Mouse (Mus musculus): Measurements from ENCODE around the gene Mlph.

The Mlph gene

DNA sequence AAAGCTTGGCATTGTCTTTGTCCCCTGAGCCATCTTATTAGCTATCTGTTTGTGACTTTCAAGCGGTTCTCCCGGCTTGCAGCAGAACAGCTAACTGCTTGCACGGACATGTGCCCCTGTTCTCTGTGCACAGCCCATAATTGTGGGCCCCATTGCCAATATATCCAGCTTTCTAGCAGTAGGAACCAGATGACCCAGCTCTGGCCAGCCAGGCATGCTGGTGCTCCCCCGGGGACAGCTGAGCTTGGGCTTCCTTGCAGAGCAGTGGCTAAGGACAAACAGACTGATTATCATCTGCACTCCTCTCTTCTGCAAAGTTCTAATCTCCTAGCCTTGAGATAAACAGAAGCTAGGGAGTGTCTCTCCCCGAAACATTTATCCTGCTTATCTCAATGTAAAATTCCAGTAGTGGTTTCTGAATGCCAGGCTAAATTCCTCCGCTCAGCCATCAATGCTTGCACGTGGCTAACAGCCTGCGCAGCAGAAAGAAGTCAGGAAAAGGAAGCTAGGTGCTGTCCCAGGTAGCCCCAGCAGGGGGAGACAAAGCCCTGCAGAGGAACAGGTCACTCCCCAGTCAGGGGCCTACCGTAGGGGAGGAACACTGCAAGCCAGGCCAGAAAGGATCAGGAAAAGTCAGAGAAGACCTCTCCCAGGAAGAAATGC is 58.2 kb downstream of the Mlph start:
- peak; percentile 91 for DNase-seq

DNA sequence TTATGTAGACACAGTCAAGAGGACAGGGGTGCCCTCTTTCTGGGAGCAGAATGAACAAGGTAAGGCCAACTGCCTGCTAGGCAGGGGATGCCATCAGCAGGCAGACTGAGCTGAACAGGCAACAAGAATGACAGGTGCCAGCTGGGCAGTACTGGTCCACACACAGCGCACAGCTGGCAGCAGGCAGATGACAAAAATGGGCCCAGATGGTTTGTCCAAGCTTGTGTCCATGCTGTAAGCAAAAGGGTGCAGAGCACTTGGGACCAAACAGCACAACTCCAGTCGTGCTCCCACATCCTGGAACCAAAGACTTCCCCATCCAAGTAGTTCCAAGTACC is 58.7 kb downstream of the Mlph start:
- no peak for DNase-seq

DNA sequence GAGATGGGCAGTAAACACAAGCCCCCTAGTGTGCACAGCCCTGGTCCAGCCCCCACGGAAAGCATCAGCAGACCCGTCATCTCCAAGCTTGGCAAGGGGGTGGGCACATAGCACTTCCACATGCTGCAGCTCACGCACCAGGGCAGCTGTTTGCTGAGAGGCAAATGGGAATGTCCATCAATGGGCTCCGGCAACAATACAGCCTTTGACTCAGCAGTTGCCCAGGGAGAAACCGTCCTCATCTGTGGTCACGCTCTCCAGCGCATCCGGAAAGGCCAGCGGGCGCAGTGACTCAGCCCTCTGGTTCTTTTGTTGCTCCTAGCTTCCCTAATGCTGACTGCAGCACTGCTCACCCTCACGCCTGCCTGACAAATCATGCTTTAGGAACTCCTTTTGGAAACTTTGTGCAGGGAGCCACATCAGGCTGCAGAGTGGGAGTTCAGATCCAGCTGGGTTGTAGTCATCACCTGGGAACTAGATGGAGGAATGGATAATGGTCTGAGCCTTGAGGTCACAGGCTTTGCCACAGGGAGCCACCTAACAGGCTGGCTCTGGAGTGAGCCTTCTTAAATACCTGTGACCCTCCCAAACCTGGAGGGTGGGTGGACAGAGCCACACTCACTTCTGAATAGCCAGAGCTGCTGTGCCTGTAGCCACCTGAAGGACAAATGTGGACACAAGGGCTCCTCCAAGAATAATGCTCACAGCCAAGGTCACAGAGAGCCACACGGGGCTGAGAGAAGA is 60.2 kb downstream of the Mlph start:
- DNase-seq: peak; percentile 78

DNA sequence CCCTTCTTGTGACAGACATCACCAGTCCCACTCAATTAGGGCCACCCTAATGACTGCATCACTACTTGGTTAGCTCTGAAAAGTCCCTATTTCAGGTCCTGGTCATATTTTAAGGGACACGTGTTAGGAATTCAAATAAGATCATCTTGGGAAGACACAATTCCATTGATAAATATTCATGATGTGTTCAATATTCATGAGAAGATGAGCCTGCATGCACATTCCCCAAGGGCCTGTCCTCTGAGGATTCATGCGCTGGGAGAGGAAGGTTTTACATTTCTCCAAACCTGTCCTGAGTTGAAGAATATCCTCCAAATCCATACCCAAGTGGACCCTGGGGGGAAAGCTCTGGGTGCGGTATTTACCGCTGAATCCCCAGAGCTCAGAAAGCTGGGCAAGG is 61.1 kb downstream of the Mlph start:
- DNase-seq: no peak

DNA sequence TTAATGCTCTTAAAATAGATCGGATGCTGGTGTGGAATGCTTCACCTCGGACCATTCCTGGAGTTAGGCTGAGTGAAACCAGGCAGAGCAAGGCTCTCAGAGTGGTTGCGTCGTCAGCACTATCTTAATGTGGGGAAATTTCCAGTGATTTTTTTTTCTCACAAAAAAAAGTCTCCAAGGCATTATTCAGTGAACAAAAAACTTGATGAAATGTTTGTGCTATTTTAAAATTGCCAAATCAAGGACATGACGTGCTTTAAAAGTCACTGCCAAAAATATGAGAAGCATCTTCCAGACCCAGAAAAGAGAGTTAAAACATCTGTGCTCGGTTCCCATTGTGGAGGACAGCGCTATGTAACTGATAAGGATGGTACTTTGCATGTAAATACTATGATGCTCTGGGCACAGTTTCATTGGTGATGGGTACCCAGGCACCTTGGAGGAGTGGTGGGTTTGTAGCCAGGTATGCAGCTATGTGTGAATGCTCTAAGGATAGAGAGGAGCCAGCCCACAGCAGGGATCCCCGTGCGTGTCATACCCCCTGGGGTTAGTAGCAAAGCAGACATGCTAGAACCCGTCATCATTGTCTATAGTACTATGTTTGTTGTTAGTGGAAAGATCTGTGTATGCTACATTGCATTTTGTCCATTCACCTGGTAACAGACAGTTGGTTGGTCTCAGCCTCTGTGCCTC is 65.9 kb downstream of the Mlph start:
- DNase-seq: peak; percentile 39

DNA sequence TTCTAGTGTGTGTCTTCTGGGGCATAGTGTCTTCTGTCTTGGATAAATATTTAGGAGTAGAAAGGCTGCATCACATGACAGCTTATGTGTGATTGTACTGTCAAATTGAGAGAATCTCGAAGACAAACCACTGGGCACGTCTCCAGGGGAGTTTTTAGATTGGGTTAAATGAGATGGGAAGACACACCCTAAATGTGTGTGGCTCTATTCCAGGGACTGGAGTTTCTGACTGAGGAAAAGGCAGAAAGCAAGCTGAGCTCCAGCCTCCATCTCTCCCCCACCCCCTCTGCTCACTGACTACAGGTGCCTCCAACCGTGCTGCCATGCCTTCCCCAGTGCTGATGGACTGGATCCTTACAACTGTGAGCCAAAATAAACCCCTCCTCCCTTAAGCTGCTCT is 66.5 kb downstream of the Mlph start:
- no peak for DNase-seq

DNA sequence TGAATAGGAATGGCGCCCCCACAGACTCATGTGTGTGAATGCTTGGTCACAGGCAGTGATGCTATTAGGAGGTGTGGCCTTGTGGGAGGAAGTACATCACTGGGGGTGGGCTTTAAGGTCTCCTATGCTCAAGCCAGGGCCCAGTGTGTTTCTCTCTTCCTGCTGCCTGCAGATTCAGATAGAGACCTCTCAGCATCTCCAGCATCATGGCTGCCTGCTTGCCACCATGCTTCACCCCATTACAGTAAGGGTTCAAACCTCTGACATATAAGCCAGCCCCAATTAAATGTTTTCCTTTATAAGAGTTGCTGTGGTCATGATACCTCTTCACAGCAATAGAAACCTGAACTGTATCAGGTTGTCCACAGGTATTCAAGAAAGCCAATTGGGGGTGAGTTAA is 81.0 kb downstream of the Mlph start:
- DNase-seq: no peak

DNA sequence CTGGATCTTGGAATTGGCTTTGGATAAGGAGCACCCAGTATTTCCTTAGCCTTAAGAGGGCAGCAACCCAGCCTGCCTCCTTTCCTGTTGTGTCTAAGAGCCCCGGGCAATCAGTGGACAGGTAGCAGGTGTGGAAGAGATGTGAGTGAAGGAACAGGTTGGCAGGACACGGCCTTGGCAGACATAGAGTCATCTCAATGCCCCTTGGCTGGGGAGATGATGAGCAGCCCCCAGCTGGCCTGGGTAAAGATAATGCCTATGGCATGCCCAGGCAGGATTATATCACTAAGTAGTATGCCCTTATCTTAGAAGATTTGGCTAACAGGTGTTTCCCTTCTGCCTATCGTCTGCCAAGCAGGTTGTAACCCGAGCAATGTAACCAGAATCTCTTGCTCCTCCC is 82.3 kb downstream of the Mlph start:
- no peak for DNase-seq

DNA sequence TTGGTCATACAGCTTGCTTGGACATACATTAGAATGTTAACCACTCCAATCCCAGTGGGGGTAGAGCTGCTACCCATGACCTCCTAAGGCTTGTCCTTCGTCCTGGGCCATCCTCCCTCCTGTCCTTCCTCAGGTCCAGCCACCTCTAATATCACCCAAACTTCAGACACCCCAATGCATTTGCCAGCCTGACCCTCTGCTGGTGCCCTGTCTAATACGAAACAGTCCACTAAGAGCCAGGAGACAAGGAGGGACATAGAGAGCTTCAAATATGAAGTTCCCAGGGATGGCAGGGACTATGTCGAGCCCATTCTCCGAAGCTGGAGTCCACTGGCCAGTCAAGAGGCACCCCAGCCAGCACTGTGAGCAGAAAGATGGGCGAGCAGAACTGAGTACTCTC is 82.8 kb downstream of the Mlph start:
- DNase-seq: no peak

DNA sequence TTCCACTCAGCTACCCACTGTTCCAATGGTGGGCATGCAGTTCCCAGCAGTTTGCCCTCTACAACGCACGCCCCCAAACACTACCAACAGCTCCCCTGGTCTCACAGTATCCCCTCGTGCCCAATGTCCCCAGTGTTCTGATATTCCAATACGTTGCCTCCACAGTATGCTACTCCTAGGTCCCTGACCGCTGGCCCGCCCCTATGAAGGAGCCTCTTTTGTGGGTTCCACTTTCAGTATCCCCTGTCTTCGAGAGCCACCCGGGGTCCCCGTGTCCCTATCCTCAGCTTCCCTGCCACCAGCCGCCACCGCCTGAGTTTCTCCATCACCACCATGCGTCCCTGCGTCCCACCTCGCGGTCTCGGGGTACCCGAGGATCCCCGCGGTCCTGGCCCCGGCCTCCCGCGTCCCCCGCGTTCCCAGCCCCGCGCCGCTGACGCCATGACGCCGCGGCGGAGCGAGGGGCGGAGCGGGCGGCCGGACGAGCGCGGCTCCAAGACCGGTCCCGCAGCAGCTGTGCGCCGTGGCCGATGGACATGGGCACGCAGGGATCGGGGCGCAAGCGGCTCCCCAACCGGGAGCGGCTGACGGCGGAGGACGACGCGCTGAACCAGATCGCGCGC is 83.5 kb downstream of the Mlph start, which contains the start of gene Lrrfip1:
Gene Lrrfip1, plus strand, starts transcription at position 470 of the 623 bp plus-strand sequence.
- peak; percentile 71 for DNase-seq

DNA sequence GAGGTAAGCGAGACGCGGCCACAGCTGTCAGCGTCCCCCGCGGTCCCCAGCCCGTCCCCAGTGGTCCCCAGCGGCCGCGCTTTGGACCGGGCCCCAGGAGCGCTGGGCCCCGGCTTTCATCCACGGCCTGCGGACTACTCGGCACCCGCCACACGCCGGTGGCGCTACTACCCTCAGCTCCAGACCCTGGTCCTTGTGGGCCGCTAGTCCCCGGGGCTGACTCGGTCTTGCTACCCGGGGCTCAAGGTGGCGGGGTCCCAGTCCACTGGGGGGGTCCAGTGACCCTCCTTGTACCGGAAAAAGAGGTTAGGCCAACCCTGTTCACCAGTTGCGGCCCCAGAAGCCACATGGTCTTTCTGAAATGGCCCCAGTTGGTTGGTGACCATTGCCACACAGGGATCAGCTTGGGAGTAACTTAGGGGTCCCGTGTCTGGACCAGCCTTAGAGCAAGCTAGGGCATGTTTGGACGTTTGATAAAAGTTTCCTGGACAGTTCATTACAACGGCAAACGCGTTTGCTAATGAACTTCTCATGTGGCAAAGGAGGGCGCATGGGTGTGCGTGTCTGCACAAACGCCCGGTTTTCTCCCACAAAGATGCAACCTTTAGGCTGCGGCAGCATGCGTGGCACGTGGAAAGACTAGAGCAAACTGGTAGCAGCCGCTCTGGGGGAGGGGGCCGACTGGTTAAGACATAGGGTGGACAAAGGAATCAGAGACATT is 84.2 kb downstream of the Mlph start:
- DNase-seq: no peak

DNA sequence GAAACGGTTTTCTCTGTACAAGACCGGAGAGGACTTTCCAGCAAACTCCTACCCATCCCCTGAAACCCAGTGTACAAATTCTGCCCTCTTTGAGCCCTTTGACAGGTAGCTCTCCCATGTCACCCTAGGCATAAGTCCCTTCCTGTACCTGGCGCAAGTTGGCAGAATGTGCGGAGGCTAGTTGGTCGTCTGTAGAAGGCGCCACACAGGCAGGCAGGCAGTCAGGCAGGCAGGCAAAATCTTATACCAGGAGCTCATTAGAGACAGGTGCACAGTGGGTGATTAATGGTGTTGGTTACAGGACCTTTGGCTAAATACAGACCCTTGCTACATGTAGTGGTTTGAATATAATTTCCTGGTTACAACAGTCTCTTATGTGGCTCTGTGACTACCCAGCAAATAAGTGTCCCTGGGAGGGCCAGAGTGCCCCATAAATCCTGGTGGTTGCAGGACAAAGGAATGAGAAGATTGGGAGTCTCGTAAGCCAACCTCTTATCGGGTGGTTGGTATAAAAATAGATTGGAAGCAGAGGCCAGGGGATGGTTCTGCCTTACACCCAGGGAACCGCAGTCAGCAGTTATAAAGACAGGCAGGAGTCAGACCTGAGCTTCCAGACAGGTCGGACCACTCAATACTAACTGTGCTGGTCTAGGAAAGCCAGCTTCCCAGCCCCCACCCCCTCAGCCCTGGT is 85.2 kb downstream of the Mlph start:
- DNase-seq: no peak

All from right cerebral cortex, adult 18-20 months (tissue).